Mouse (Mus musculus) kidney, embryonic 16.5 days (tissue): ENCODE data around the gene Slco4c1. TPM values are rescaled to one million over a fixed set of nuclear protein-coding genes. Genes with fewer than 3 reads are reported as not detected.
A peak's percentile ranks its signal among the peaks of the same experiment; 100 is the strongest.

Source experiments
- ATAC-seq: fragments of 200-750 bp; cut with Nextera tagmentation; 2 replicates; pipeline ENCODE4 v1.8.0; 2017; ENCODE audit warnings: moderate TSS enrichment; ENCODE audit not compliant: low FRiP score, low TSS enrichment
- H3K27ac ChIP-seq: fragments of 300-500 bp; sonication (generic); 2 replicates; pipeline ENCODE4 v1.5.1; 2014; ENCODE audit warnings: low read length
- H3K27me3 ChIP-seq: fragments of 300-500 bp; sonication (generic); 2 replicates; pipeline ENCODE4 v1.6.1; 2014; ENCODE audit warnings: low read length, control low read depth, mixed read lengths; ENCODE audit not compliant: insufficient read depth
- H3K36me3 ChIP-seq: fragments of 300-500 bp; sonication (generic); 2 replicates; pipeline ENCODE4 v1.6.1; 2014; ENCODE audit warnings: low read length, control low read depth, mixed read lengths; ENCODE audit not compliant: insufficient read depth
- H3K4me1 ChIP-seq: fragments of 300-500 bp; sonication (generic); 2 replicates; pipeline ENCODE4 v1.6.1; 2014; ENCODE audit warnings: low read length, control low read depth, mixed read lengths; ENCODE audit not compliant: insufficient read depth
- H3K4me2 ChIP-seq: fragments of 300-500 bp; sonication (generic); replicated peaks from 2 replicates; pipeline ENCODE4 v1.6.1; 2014; ENCODE audit warnings: low read depth, low read length
- H3K4me3 ChIP-seq: fragments of 300-500 bp; sonication (generic); 2 replicates; pipeline ENCODE4 v1.5.1; 2014; ENCODE audit warnings: mild to moderate bottlenecking, low read length
- H3K9ac ChIP-seq: fragments of 300-500 bp; sonication (generic); replicated peaks from 2 replicates; pipeline ENCODE4 v1.6.1; 2014; ENCODE audit warnings: low read length
- H3K9me3 ChIP-seq: fragments of 300-500 bp; sonication (generic); 2 replicates; pipeline ENCODE4 v1.6.1; 2016; ENCODE audit warnings: low read length, control low read depth
- WGBS: fragments of 180-500 bp; shearing (Covaris S2); extraction: QIAGEN DNeasy Blood & Tissue Kit; methylation state at CpG from one replicate; pipeline ENCODE4 v1.1.7; 2014; 5-methylcytosine and 5-hydroxymethylcytosine counted together
- polyA plus RNA-seq: library from polyadenylated mRNA; unstranded; fragments of >200 nt; fragmentation: Nextera tagmentation; extraction: Ambion mirVana; gene quantifications from 2 replicates; pipeline ENCODE4 v1.2.1, GENCODE M21; 2015

Gene Slco4c1
- polyA plus RNA-seq, 1 experiment from 2014 or later, result 7.5 TPM

GRCm38 (mm10) chr1:96864120-96864519, 7.9 kb downstream of the Slco4c1 start:
- no peak overlapping the region for H3K4me3 ChIP-seq
- H3K27ac ChIP-seq, result no peak overlapping the region
- H3K4me1 ChIP-seq, result no peaks in the 10 kb centered on the region
- WGBS, result 72% methylated on average over 2 of the region's 2 CpGs
- no peaks in the 10 kb centered on the region for H3K36me3 ChIP-seq
- no peak for ATAC-seq
- no peaks in the 10 kb centered on the region for H3K27me3 ChIP-seq
- H3K9ac ChIP-seq, result no peak overlapping the region
- H3K9me3 ChIP-seq, result no peaks in the 10 kb centered on the region
- no peak overlapping the region for H3K4me2 ChIP-seq

- Histone ChIP-seq H3K4me2 (no peak overlapping the region), H3K9ac (no peak overlapping the region), H3K36me3 (no peaks in the 10 kb centered on the region), H3K4me1 (no peaks in the 10 kb centered on the region), H3K27me3 (no peaks in the 10 kb centered on the region), H3K27ac (no peak overlapping the region), H3K9me3 (no peaks in the 10 kb centered on the region), H3K4me3 (no peak overlapping the region)
- 86% methylated on average over 7 of the region's 7 CpGs for WGBS
- ATAC-seq, result no peak
These were observed 11.8 kb downstream of the Slco4c1 start for GRCm38 (mm10) chr1:96859995-96860684.

GRCm38 (mm10) chr1:96853541-96853940, 18.4 kb downstream of the Slco4c1 start:
- Histone ChIP-seq H3K4me3 (no peak overlapping the region), H3K9me3 (no peaks in the 10 kb centered on the region), H3K9ac (no peak overlapping the region), H3K27me3 (no peaks in the 10 kb centered on the region), H3K4me2 (no peak overlapping the region), H3K36me3 (no peaks in the 10 kb centered on the region), H3K4me1 (no peaks in the 10 kb centered on the region), H3K27ac (no peak overlapping the region)
- ATAC-seq, result no peak
- 87% methylated on average over 4 of the region's 4 CpGs for WGBS

- H3K4me3 ChIP-seq, result no peak overlapping the region
- no peak for ATAC-seq
These were observed 22.9 kb downstream of the Slco4c1 start for GRCm38 (mm10) chr1:96849101-96849500.

GRCm38 (mm10) chr1:96848606-96849005, 23.4 kb downstream of the Slco4c1 start:
- Histone ChIP-seq H3K27me3 (no peaks in the 10 kb centered on the region), H3K9ac (no peak overlapping the region), H3K9me3 (no peaks in the 10 kb centered on the region), H3K4me3 (no peak overlapping the region), H3K27ac (no peak overlapping the region), H3K4me1 (no peaks in the 10 kb centered on the region), H3K36me3 (no peaks in the 10 kb centered on the region), H3K4me2 (no peak overlapping the region)
- no peak for ATAC-seq
- WGBS, result 46% methylated on average over 2 of the region's 2 CpGs

More at GRCm38 (mm10) chr1:96849101-96849500, 22.9 kb downstream of the Slco4c1 start:
- Histone ChIP-seq H3K36me3 (no peaks in the 10 kb centered on the region), H3K27ac (no peak overlapping the region), H3K9ac (no peak overlapping the region), H3K27me3 (no peaks in the 10 kb centered on the region), H3K4me2 (no peak overlapping the region), H3K4me1 (no peaks in the 10 kb centered on the region), H3K9me3 (no peaks in the 10 kb centered on the region)
- WGBS, result 44% methylated on average over 4 of the region's 4 CpGs

- H3K27ac ChIP-seq, result no peak overlapping the region
- no peaks in the 10 kb centered on the region for H3K9me3 ChIP-seq
- 6% methylated on average over 3 of the region's 3 CpGs for WGBS
- H3K4me3 ChIP-seq, result no peak overlapping the region
- no peak overlapping the region for H3K4me2 ChIP-seq
- H3K27me3 ChIP-seq, result no peaks in the 10 kb centered on the region
- H3K9ac ChIP-seq, result no peak overlapping the region
- ATAC-seq, result no peak
- no peaks in the 10 kb centered on the region for H3K36me3 ChIP-seq
- no peaks in the 10 kb centered on the region for H3K4me1 ChIP-seq
These were observed 25.2 kb downstream of the Slco4c1 start for GRCm38 (mm10) chr1:96846727-96847126.

GRCm38 (mm10) chr1:96805287-96805727, 66.7 kb downstream of the Slco4c1 start:
- peak; percentile 76 for ATAC-seq
- Histone ChIP-seq H3K9me3 (no peaks in the 10 kb centered on the region), H3K4me2 (no peak overlapping the region), H3K4me1 (no peaks in the 10 kb centered on the region), H3K4me3 (no peak overlapping the region), H3K9ac (no peak overlapping the region), H3K36me3 (no peaks in the 10 kb centered on the region), H3K27ac (no peak overlapping the region), H3K27me3 (no peaks in the 10 kb centered on the region)
- 30% methylated on average over 2 of the region's 2 CpGs for WGBS

GRCm38 (mm10) chr1:96801595-96801994, 70.4 kb downstream of the Slco4c1 start:
- Histone ChIP-seq H3K4me2 (no peak overlapping the region), H3K9me3 (no peaks in the 10 kb centered on the region), H3K4me1 (no peaks in the 10 kb centered on the region), H3K27ac (no peak overlapping the region), H3K9ac (no peak overlapping the region), H3K4me3 (no peak overlapping the region), H3K36me3 (no peaks in the 10 kb centered on the region), H3K27me3 (no peaks in the 10 kb centered on the region)
- no peak for ATAC-seq

- H3K27ac ChIP-seq, result no peak overlapping the region
- WGBS, result 47% methylated on average over 4 of the region's 4 CpGs
These were observed 77.3 kb downstream of the Slco4c1 start for GRCm38 (mm10) chr1:96794690-96795089.

GRCm38 (mm10) chr1:96794290-96794689, 77.7 kb downstream of the Slco4c1 start:
- no peak overlapping the region for H3K27ac ChIP-seq
- H3K9ac ChIP-seq, result no peak overlapping the region
- no peaks in the 10 kb centered on the region for H3K9me3 ChIP-seq
- WGBS, result 86% methylated on average over 5 of the region's 5 CpGs
- H3K4me3 ChIP-seq, result no peak overlapping the region
- H3K27me3 ChIP-seq, result no peaks in the 10 kb centered on the region
- no peak overlapping the region for H3K4me2 ChIP-seq
- ATAC-seq, result no peak
- no peaks in the 10 kb centered on the region for H3K4me1 ChIP-seq
- no peaks in the 10 kb centered on the region for H3K36me3 ChIP-seq

More at GRCm38 (mm10) chr1:96794690-96795089, 77.3 kb downstream of the Slco4c1 start:
- Histone ChIP-seq H3K9me3 (no peaks in the 10 kb centered on the region), H3K36me3 (no peaks in the 10 kb centered on the region), H3K4me1 (no peaks in the 10 kb centered on the region), H3K4me3 (no peak overlapping the region), H3K4me2 (no peak overlapping the region), H3K27me3 (no peaks in the 10 kb centered on the region), H3K9ac (no peak overlapping the region)
- ATAC-seq, result no peak
